Mouse (Mus musculus) neural tube, embryonic 12.5 days (tissue): ENCODE results near the gene S100a3. TPM values are rescaled to one million over a fixed set of nuclear protein-coding genes. Genes with fewer than 3 reads are reported as not detected.

ENCODE experiments used
- ATAC-seq: fragments of 200-750 bp; cut with Nextera tagmentation; 2 replicates; pipeline ENCODE4 v1.8.0; 2017; ENCODE audit warnings: low read depth, mild to moderate bottlenecking, moderate TSS enrichment, moderate library complexity; ENCODE audit not compliant: low FRiP score
- H3K27ac ChIP-seq: fragments of 300-500 bp; sonication (generic); 2 replicates; pipeline ENCODE4 v1.5.1; 2016
- H3K27me3 ChIP-seq: fragments of 300-500 bp; sonication (generic); replicated peaks from 2 replicates; pipeline ENCODE4 v1.6.1; 2016; ENCODE audit warnings: mild to moderate bottlenecking
- H3K36me3 ChIP-seq: fragments of 300-500 bp; sonication (generic); 2 replicates; pipeline ENCODE4 v1.6.1; 2016; ENCODE audit warnings: mild to moderate bottlenecking
- H3K4me1 ChIP-seq: fragments of 300-500 bp; sonication (generic); 2 replicates; pipeline ENCODE4 v1.6.1; 2016
- H3K4me2 ChIP-seq: fragments of 300-500 bp; sonication (generic); replicated peaks from 2 replicates; pipeline ENCODE4 v1.6.1; 2016; ENCODE audit warnings: mild to moderate bottlenecking
- H3K4me3 ChIP-seq: fragments of 300-500 bp; sonication (generic); 2 replicates; pipeline ENCODE4 v1.5.1; 2016
- H3K9ac ChIP-seq: fragments of 300-500 bp; sonication (generic); 2 replicates; pipeline ENCODE4 v1.6.1; 2016; ENCODE audit warnings: mild to moderate bottlenecking
- H3K9me3 ChIP-seq: fragments of 300-500 bp; sonication (generic); 2 replicates; pipeline ENCODE4 v1.6.1; 2016; ENCODE audit warnings: mild to moderate bottlenecking
- WGBS: fragments of 180-500 bp; shearing (Covaris S2); methylation state at CpG from one replicate; pipeline ENCODE4 v1.1.7; 2016; 5-methylcytosine and 5-hydroxymethylcytosine counted together
- polyA plus RNA-seq: library from polyadenylated mRNA; unstranded; fragments of >200 nt; fragmentation: Nextera tagmentation; extraction: Ambion mirVana; gene quantifications from 2 replicates; pipeline ENCODE4 v1.2.1, GENCODE M21; 2016

S100a3 gene
- polyA plus RNA-seq, 1 experiment from 2014 or later, result not detected

DNA sequence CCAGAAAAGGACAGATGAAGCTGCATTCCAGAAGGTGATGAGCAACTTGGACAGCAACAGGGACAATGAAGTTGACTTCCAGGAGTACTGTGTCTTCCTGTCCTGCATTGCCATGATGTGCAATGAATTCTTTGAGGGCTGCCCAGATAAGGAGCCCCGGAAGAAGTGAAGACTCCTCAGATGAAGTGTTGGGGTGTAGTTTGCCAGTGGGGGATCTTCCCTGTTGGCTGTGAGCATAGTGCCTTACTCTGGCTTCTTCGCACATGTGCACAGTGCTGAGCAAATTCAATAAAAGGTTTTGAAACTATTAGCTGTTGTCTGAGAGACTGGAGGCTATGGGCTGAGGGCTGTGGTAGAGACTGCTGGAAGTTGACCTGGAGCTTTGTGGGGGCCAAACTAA lies 45.4 kb downstream of the S100a3 start:
- no peaks in the 10 kb centered on the region for H3K9me3 ChIP-seq

DNA sequence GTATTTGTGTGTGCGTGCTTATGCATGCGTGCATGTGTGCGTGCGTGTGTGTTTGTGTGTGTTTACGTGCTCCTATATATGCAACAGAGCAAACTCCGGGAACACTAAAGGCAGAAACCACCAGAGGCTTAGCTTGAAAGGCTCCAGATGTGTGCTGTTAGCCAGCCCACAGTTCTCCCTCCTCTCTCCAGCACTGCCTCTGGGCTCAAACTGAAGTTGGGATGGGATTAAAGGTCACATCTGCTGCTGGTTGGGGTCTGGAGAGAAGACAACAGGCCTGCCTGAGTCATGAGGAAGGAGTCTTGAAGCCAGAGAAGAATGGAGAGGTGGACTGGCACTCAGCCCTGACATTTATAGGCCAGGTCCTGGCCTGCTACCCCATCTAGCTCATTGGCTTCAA lies 45.8 kb downstream of the S100a3 start:
- WGBS, result 89% methylated on average over 6 of the region's 6 CpGs
- Histone ChIP-seq H3K9me3 (no peaks in the 10 kb centered on the region), H3K9ac (no peak overlapping the region), H3K4me3 (no peak overlapping the region), H3K27me3 (no peaks in the 10 kb centered on the region), H3K4me2 (no peak overlapping the region), H3K4me1 (0 out of 2 replicates have a peak, but pooled peaks cover 7% of the 10 kb centered on the region), H3K36me3 (no peaks in the 10 kb centered on the region), H3K27ac (no peak overlapping the region)
- no peak for ATAC-seq

More for the DNA sequence above, 45.4 kb downstream of the S100a3 start:
- no peaks in the 10 kb centered on the region for H3K36me3 ChIP-seq
- no peak overlapping the region for H3K4me2 ChIP-seq
- H3K27me3 ChIP-seq, result no peaks in the 10 kb centered on the region
- H3K4me1 ChIP-seq, result 0 out of 2 replicates have a peak, but pooled peaks cover 7% of the 10 kb centered on the region
- no peak for ATAC-seq
- WGBS, result 89% methylated on average over 2 of the region's 2 CpGs
- H3K27ac ChIP-seq, result no peak overlapping the region
- no peak overlapping the region for H3K4me3 ChIP-seq
- no peak overlapping the region for H3K9ac ChIP-seq

DNA sequence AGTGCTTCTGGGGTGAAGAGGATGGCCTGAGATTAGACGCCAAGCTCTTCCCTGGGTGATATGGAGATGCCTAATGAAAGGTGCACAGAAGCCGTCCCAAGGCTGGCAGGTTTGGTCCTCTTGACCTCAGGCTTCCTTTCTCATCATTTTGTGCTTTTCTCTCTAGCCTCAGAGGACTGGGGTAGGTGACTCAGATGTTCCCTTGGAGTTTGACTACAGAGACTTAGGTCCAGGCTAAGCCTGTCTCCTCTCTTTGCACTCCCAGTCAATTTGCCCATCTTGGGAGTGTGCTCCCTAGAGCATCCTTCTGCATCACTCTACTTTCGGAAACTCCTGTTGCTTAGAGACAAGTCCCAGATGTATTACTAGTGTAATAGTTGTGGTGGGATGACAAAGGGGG lies 47.0 kb downstream of the S100a3 start:
- Histone ChIP-seq H3K36me3 (no peaks in the 10 kb centered on the region), H3K27ac (no peak overlapping the region), H3K4me3 (no peak overlapping the region), H3K4me2 (no peak overlapping the region), H3K4me1 (0 out of 2 replicates have a peak, but pooled peaks cover 7% of the 10 kb centered on the region), H3K9ac (no peak overlapping the region), H3K27me3 (no peaks in the 10 kb centered on the region), H3K9me3 (no peaks in the 10 kb centered on the region)
- WGBS, result 86% methylated on average over 3 of the region's 3 CpGs
- no peak for ATAC-seq

DNA sequence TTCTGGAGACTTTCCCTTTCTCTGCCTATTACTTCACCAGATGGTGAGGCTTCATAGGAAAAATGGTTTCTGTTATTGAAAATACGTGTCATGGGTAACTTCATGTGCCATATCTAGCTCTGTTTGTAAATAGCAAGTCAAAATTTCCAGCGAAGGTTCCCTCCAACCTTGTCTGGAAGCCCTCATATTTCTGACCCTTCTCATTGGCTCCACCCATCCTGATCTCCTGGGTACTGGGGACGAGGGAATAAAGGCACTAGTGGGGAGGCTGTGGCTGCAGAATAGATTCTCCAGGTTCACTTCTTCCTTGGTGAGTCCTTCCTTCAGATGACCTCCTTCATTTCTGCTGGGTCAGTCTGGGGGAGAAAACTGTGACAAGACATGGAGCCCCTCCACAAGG lies 47.8 kb downstream of the S100a3 start, which contains the start of gene S100a5:
Gene S100a5 (plus strand): TSS at position 301 of the 400 bp plus-strand sequence.
- 71% methylated on average over 3 of the region's 3 CpGs for WGBS
- Histone ChIP-seq H3K27ac (no peak within 1 kb of the TSS), H3K36me3 (no peaks in the 10 kb centered on the region), H3K4me2 (no peak within 1 kb of the TSS), H3K4me1 (0 out of 2 replicates have a peak, but pooled peaks cover 13% of the 10 kb centered on the region), H3K9ac (no peak within 1 kb of the TSS), H3K27me3 (peaks cover 3% of the 10 kb centered on the region; the same call in 1 of the 2 replicates), H3K4me3 (no peak within 1 kb of the TSS), H3K9me3 (no peaks in the 10 kb centered on the region)
- no peak for ATAC-seq

DNA sequence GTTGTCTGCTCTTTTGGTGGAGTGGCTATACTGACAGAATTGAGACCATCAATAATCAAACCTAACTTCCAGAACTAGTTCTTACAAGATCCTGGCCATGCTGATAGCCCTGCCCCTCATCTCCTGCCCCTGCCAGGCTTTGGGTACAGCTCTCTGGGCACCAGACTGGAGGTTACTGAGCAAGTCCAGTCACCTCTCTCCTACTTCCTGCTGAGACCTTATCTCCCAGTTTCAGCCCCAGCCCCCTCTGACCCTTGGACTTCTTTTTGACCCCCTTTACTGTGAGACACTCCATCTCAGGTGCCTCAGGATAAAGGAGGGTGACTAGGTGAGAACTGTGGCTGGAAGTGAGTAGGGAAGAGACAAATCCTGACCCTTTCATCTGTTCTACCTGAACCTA lies 48.7 kb downstream of the S100a3 start:
- Histone ChIP-seq H3K4me1 (0 out of 2 replicates have a peak, but pooled peaks cover 15% of the 10 kb centered on the region), H3K36me3 (no peaks in the 10 kb centered on the region), H3K9me3 (no peaks in the 10 kb centered on the region), H3K9ac (no peak overlapping the region), H3K27me3 (peaks cover 8% of the 10 kb centered on the region; the same call in 1 of the 2 replicates), H3K4me3 (no peak overlapping the region), H3K4me2 (no peak overlapping the region), H3K27ac (no peak overlapping the region)
- ATAC-seq, result no peak

DNA sequence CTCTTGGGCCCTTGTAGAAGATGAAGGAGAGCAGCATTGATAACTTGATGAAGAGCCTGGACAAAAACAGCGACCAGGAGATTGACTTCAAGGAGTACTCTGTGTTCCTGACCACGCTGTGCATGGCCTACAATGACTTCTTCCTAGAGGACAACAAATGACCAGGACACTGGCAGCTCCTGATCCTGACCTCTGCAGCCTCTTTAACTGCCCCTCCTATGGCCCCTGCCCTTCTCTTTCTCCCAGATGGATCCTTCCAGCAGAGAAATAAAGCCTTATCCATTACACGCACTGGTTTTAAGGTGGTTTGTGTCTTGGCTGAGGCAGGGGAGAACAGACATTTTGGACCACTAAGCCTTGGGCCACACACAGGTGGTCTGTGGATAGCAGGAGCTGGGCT lies 51.1 kb downstream of the S100a3 start:
- H3K9ac ChIP-seq, result no peak overlapping the region

DNA sequence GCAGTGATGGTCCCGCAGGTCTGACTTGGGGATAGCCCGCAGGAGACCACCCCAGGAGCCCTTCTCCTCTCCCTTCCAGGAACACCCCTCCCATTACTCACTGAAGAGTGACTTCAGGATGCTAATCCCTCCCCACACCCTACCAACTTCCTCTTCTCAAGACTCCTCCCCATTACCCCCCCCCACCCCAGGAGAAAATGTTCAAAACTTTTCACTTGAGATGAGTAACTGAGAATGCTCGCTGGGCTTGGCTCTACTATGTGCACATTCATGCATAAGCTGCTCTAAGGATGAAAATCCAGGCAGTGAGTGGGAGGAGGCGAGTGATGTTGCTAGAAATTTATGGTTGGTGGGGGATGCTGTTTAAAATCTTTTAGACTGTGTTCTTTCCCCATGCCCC lies 51.7 kb downstream of the S100a3 start:
- H3K4me3 ChIP-seq, result no peak overlapping the region
- peaks cover 8% of the 10 kb centered on the region; the same call in 1 of the 2 replicates for H3K27me3 ChIP-seq
- no peak overlapping the region for H3K9ac ChIP-seq
- no peak overlapping the region for H3K4me2 ChIP-seq
- ATAC-seq, result no peak
- H3K4me1 ChIP-seq, result 0 out of 2 replicates have a peak, but pooled peaks cover 9% of the 10 kb centered on the region
- H3K9me3 ChIP-seq, result no peaks in the 10 kb centered on the region
- WGBS, result 64% methylated on average over 4 of the region's 4 CpGs
- no peaks in the 10 kb centered on the region for H3K36me3 ChIP-seq
- H3K27ac ChIP-seq, result no peak overlapping the region

More for the DNA sequence above, 51.1 kb downstream of the S100a3 start:
- ATAC-seq, result no peak
- Histone ChIP-seq H3K4me3 (no peak overlapping the region), H3K27ac (no peak overlapping the region), H3K9me3 (no peaks in the 10 kb centered on the region), H3K27me3 (peaks cover 8% of the 10 kb centered on the region; the same call in 1 of the 2 replicates), H3K4me1 (0 out of 2 replicates have a peak, but pooled peaks cover 9% of the 10 kb centered on the region), H3K36me3 (no peaks in the 10 kb centered on the region), H3K4me2 (no peak overlapping the region)
- 86% methylated on average over 3 of the region's 3 CpGs for WGBS

DNA sequence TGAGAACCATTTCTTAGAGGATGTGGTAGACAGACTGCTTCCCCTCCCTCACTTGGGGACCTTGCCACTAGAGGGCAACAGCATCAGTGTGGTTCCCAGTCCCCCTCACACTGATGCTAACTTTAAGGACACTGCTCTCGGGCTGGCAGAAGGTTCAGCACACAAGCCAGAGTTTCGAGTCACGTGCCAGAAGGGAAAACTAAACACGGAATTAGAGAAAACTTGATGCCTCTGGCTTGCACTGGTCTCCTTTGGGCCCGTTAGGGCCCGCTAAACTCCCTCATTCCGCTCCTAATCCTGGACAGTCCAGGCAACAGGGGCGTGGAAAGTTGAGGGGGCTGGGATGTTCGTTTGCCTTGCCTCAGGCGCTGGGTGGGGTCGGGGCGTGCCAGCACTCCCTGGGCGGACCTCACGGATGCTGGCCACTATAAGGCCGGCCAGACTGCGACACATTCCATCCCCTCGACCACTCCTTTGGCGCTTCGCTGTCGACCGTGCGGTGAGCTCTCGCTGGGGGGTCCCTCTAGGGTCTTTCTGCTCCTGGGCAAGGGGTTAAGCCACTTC lies 52.4 kb downstream of the S100a3 start, which contains the start of gene S100a6:
Gene S100a6 (plus strand): TSS at position 155 of the 564 bp plus-strand sequence.
- Histone ChIP-seq H3K4me2 (peak within 1 kb of the TSS; percentile 73), H3K9me3 (no peaks in the 10 kb centered on the region), H3K36me3 (no peaks in the 10 kb centered on the region), H3K27ac (no peak within 1 kb of the TSS), H3K4me3 (peak within 1 kb of the TSS; percentile 31), H3K4me1 (0 out of 2 replicates have a peak, but pooled peaks cover 9% of the 10 kb centered on the region), H3K27me3 (peaks cover 8% of the 10 kb centered on the region; the same call in 1 of the 2 replicates), H3K9ac (peak within 1 kb of the TSS; percentile 45; the same call in 1 of the 2 replicates)
- WGBS, result 1% methylated on average over 23 of the region's 23 CpGs
- peak; percentile 72 for ATAC-seq

DNA sequence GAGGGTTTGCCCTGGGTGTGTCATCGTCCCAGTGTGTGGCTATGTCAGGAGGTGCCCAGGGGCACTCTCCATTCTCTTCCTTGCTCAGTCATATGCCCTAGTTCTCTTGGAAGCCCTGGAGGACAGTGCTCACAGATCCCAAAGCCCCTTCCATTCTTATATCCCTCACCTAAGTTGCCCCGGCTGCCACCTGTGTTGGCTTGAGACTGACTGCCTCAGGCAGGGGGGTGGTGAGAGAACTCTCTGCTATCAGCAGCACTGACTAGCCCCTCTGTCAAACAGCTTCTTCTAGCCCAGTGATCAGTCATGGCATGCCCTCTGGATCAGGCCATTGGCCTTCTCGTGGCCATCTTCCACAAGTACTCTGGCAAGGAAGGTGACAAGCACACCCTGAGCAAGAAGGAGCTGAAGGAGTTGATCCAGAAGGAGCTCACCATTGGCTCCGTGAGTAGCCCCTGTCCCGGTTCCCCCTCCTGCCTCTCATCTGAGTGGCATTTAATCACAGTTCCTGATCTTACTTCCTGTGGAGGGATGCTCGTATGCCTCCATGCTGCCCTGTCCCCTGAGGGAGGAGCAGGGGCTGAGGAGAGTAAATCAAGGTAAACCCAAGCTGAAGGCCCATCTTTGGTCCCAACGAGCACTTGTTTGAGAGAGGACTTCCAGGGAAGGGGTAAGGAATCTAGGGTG lies 53.2 kb downstream of the S100a3 start:
- WGBS, result 68% methylated on average over 7 of the region's 7 CpGs
- peak; percentile 9; the same call in 1 of the 2 replicates for ATAC-seq
- Histone ChIP-seq H3K4me1 (0 out of 2 replicates have a peak, but pooled peaks cover 9% of the 10 kb centered on the region), H3K27ac (no peak overlapping the region), H3K36me3 (no peaks in the 10 kb centered on the region), H3K4me2 (peak overlapping the region; percentile 73), H3K9me3 (no peaks in the 10 kb centered on the region), H3K4me3 (no peak overlapping the region), H3K27me3 (peaks cover 8% of the 10 kb centered on the region; the same call in 1 of the 2 replicates), H3K9ac (0 out of 2 replicates have a peak overlapping the region, but pooled peaks have one; percentile 45)

DNA sequence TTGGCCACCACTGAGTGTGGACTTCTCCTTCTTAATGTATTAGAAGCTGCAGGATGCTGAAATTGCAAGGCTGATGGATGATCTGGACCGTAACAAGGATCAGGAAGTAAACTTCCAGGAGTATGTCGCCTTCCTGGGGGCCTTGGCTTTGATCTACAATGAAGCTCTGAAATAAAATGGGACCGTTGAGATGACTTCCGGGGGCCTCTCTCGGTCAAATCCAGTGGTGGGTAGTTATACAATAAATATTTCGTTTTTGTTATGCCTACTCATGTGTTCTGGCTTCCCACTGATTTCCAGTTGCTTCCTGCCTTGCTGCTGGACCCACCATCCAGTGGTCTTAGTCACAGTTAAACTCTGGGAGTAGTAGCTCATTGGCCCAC lies 53.8 kb downstream of the S100a3 start:
- 82% methylated on average over 6 of the region's 6 CpGs for WGBS
- H3K4me2 ChIP-seq, result no peak overlapping the region
- no peak overlapping the region for H3K27ac ChIP-seq
- H3K36me3 ChIP-seq, result no peaks in the 10 kb centered on the region
- no peak for ATAC-seq
- no peaks in the 10 kb centered on the region for H3K9me3 ChIP-seq
- no peak overlapping the region for H3K9ac ChIP-seq
- no peak overlapping the region for H3K4me3 ChIP-seq
- H3K27me3 ChIP-seq, result peaks cover 8% of the 10 kb centered on the region; the same call in 1 of the 2 replicates
- 0 out of 2 replicates have a peak, but pooled peaks cover 9% of the 10 kb centered on the region for H3K4me1 ChIP-seq

DNA sequence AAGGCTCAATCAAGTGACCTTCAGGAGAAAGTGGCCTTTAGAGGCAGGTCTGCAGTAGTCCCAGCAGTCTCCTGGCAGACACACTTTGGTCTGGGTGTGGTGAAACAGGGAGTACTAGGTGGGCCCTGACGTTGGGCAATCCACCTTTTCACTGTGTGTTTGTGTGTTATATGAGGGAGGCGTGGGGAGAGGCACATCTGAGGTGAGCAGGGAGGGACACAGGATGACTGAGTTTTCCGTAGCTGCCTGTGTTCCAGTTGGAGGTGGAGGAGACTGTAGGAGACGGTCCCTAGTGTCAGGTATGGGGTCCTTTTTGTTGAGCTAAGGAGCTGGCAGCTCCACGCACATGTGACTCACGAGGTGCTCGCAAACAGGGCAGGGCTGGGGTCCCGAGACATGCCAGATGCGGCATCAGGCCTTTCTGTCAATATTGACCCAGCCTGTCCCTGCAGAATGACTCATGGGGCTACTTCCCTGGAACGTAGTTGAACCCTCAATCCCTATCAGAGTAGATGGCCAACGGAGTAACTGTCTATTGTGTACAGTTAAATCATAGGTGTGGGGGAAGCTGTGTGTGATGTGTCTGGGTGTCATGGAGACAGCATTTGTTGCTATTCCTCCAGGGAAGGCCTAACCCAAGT lies 54.4 kb downstream of the S100a3 start:
- no peak overlapping the region for H3K4me3 ChIP-seq
- no peak for ATAC-seq
- H3K36me3 ChIP-seq, result no peaks in the 10 kb centered on the region
- WGBS, result 84% methylated on average over 11 of the region's 11 CpGs
- H3K27ac ChIP-seq, result no peak overlapping the region
- no peaks in the 10 kb centered on the region for H3K9me3 ChIP-seq
- no peak overlapping the region for H3K4me2 ChIP-seq
- no peak overlapping the region for H3K9ac ChIP-seq
- H3K27me3 ChIP-seq, result peaks cover 8% of the 10 kb centered on the region; the same call in 1 of the 2 replicates
- H3K4me1 ChIP-seq, result 0 out of 2 replicates have a peak, but pooled peaks cover 9% of the 10 kb centered on the region

DNA sequence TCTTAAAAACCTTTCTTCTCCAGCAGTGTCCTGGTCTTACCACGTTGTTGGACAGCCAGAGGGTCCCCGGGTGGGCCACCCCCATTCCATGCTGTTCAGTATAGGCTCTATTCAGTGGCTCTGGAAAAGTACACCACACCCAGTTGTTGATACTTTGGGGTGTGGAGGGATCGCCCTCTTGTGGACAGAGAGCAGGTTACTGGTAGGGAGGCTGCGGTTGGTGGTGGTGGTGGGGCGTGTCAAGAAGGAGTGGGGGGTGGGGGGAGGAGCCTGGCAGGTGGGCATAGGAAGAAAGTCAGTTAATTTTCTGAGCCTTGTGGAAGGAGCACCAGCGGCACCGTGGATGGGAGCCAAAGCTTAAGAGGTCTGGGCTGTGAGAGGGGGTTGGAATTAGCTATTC lies 55.0 kb downstream of the S100a3 start:
- no peak overlapping the region for H3K4me2 ChIP-seq
- peaks cover 8% of the 10 kb centered on the region; the same call in 1 of the 2 replicates for H3K27me3 ChIP-seq
- no peak overlapping the region for H3K4me3 ChIP-seq
- 11% methylated on average over 7 of the region's 7 CpGs for WGBS
- 0 out of 2 replicates have a peak, but pooled peaks cover 9% of the 10 kb centered on the region for H3K4me1 ChIP-seq
- H3K9me3 ChIP-seq, result no peaks in the 10 kb centered on the region
- no peak overlapping the region for H3K9ac ChIP-seq
- ATAC-seq, result no peak
- no peak overlapping the region for H3K27ac ChIP-seq
- no peaks in the 10 kb centered on the region for H3K36me3 ChIP-seq
